Mouse (Mus musculus): ENCODE measurements around the gene Kif26b.

Kif26b gene

DNA sequence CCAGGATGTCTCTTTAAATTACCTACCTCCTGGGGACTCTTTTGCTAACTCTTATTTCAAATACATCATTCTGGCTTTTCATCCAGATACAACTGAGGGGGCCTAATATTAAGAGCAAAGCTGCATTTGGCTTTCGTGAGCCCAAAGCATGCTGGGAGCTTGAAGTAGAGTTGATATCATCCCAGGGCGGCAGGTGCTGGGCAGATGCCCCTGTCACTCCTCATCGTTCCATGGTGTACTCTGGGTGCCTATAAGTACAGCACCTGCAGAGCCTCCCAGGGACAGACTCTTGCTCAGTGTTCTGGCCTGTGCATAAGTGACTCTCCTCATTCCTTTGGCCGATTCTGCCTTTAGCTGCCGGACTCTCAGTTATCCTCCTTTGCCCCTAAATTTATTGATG lies 13.5 kb downstream of the Kif26b start:
- no peak for DNase-seq

DNA sequence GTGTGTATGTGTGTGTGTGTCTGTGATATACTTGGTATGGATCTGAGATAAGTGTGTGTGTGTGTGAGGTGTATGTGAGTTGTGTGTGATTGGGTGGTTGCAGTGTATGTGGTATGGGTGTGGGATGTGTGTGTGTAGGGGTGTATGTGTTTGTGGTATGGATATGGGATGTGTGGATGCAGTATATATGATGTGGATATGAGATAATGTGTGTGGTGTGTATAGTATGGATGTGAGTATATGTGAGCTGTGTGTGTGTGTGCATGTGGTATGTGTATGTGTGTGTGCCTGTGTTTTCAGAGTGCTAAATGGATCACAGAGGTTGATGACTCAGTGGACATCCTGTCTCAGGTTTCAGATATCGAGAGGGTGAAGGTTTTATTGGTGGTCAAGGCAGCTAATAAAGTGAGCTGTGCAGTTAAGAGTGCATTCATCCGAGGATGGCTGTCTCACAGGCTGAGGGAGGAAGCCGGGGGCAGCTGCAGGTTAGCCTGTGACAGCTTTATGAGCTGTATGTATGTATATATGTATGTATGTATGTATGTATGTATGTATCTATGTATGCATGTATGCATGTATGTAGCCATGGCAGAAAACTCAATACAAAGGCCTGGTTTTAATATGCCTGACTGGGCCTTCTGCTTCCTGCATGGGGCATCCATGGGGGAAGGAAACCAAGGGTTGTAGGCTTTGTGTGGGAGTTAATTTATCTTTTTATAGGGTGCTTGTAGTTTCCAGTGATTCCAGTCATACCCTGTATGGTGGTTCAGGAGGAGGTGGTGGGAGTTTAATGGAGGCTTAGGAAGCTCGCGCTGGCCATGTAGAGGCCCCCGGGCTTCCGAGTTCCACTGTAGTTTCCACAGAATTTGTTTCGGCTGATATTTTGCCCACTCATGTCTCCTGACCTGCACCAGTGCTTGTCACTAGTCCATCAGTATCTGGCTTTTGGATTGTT lies 14.3 kb downstream of the Kif26b start:
- no peak for DNase-seq

- no peak for DNase-seq
Measured at GRCm38 (mm10) chr1:178544585-178544984, 15.7 kb downstream of the Kif26b start.

- DNase-seq, result no peak
Measured at GRCm38 (mm10) chr1:178549576-178549975, 20.7 kb downstream of the Kif26b start.

- no peak for DNase-seq
Measured at GRCm38 (mm10) chr1:178550477-178551047, 21.6 kb downstream of the Kif26b start.

DNA sequence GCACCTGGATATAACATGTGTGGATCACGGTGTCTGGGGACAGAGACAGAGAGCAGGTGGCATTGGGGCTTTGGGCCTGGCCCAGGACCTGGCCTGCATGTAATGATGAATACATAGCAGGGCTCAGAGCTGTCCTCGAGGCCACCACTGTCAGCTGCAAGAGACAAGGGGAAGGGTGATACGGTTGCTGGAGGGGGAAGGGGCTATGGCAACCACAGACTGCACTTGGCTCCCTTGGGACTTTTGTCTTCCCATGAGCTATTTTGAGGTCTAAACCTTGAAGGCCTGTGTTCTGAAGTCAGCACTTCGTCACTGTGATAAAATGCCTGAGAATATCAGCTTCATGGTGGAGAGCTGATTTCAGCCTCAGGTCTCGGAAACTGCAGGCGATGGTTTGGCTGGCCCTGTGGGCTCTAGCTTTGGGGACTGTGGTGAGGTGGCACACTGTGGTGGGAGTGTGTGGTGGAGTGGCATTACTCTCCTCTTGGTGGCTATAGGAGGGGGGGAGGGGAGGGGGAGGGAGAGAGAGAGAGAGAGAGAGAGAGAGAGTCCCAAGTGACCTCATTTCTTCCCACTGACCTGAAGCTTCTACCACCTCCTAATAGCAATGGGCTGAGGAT lies 23.5 kb downstream of the Kif26b start:
- DNase-seq, result no peak

DNA sequence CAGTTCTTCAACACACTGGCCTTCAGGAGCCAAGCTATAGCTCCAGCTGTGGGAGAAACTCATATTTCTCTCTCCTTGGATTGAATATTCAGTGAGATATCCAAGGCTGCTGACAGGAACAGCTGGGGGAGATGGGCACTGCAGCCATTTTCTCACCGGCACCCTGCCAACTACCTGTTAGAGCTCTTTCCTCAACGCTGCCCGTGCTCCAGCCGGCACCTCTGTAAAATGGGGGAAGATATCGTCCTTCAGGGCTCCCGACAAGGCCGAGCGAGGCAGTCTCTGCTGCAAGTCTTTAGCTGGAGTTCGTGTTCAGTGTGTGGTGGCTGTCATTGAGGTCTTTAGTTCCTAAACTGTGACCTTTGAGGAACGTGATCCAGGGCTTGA lies 24.0 kb downstream of the Kif26b start:
- DNase-seq, result no peak

DNA sequence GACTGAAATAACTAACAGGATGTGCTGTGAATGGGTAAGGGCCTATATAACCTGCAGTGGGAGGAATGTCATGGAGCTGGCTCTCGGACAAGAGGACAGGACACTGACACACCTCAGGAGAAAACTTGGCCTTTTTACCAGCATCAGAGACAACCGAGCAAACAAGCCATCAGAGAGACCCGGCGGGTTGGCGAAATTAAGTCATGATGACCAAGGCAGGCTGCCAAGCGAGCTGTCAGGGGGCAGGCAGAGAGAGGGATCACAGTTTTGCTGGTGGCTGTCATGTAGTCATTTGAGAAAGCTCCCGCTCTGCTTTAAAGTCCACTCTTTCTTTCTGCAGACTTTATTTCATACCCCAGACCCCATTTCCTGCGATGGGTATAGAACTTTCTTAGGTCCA lies 27.3 kb downstream of the Kif26b start:
- no peak for DNase-seq

- DNase-seq, result no peak
Measured at GRCm38 (mm10) chr1:178560043-178560442, 31.1 kb downstream of the Kif26b start.

DNA sequence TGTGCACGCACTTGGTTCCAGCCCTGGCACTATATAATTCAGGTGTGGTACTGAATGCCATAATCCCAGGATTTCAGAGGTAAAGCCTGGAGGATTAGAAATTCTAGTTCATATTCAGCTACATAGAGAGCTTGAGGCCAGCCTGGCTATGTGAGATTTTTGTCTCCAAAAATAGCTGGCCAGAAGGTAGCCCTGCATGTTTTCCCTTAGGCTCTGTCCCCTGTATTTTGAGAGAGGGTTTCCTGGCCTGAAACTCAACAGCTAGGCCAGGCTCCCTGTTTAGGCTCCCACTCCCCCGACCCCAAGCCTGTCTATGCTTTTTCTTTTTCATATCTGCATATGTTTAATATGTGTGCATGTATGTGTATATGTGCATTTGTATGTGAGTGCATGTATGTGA lies 34.9 kb downstream of the Kif26b start:
- DNase-seq, result no peak

DNA sequence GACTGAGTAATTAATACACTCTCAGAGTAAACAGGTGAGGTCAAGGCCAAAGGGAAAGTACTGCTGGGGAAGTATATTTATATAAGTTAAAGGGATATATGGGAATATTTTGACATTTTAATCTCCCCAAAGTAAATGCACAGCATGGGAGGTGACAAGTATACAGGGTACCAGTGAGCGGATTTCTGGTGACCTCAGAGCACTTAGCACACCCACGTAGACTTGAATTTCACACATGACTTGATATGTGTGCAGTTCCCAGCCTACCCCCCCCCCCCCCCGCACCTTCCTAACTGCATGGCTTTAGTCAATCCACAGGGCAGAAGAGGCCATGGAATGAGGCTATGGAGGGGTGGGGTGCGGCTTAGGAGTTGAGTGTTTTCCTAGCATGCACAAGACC lies 35.9 kb downstream of the Kif26b start:
- DNase-seq, result no peak

DNA sequence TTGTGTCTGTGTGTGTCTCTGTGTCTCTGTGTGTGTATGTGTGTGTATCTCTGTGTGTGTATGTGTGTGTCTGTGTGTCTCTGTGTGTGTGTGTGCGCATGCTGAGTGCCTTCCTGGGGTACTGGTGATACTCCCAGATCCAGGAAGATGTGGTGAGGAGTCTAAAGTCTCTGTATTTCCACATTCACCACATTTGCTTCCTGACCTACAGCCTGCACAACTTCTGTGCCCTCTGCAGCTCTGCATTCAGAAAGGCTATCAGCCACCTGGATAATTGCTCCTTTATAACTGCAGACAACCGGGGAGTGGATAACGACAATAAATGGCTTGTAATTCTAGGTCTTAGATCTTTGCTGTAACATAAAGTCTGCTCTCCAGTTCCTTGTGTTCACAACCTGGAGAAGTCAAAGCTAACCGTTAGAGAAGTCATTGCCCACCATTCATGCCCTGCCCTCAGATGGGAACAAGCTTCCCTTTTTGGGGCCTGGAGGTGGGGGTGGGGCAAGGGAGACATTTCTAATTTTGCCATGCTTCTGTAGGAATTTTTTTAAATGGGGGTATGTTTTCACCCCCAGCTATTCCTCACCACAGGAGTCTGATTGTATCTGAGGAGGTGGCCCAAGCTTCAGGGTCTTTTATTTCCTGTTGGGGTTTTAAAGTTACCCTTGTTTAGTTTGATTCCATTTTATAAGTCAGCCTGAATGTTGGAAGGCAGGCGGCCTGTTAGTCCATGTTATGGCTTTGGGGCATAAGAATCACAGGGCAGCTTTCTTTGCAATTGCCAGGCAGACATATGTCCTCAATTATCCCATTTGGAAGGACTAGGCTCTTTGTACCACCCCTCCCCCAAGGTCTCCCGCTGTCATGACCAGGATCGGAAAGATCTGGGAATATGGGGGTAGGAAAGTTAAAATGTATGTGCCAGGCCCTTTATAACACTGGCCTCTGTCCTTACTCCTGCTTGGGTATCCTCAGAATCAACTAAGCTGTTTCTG lies 39.9 kb downstream of the Kif26b start:
- no peak for DNase-seq

DNA sequence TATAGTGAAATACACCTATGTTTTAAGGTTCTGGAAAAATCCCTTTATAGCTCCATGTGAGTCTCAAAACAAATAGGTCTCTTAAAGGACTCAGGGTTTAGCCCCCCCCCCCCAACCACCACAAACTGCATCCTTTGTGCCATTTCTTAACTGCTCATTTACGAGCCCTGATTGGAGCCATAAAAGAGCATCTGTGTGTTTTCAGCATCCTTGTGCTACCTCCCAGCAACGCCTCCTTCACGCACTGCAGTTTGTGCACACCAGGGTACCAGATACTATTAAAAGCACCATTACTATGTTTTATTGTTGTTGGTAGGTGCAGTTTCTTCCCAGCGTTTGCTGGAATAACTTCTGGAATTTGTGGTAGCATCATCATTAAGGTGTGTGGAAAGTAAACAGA lies 42.1 kb downstream of the Kif26b start:
- DNase-seq, result no peak

GRCm38 (mm10) chr1:178571885-178572444 lies 43.0 kb downstream of the Kif26b start:
- DNase-seq, result no peak

GRCm38 (mm10) chr1:178573406-178574032 lies 44.6 kb downstream of the Kif26b start:
- no peak for DNase-seq

DNA sequence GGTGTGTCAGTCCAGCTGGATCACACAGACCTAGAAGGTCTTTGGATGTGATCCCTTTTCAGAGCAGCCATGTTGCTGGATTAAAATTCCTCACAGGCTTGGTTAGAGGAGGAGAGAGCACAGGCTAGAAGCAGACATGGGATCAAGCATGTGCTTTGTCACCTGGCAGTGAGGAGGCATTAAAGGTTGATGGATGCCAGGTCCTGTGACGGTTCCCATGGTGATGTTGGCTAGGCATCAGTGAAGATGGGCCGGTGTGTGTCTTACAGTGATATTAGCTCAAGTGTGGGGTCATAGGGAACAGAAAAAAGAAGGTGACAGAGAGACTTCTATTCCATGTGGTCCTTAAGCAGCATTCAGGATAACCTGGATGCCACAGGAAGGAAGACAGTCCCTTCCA lies 46.8 kb downstream of the Kif26b start:
- DNase-seq, result no peak

DNA sequence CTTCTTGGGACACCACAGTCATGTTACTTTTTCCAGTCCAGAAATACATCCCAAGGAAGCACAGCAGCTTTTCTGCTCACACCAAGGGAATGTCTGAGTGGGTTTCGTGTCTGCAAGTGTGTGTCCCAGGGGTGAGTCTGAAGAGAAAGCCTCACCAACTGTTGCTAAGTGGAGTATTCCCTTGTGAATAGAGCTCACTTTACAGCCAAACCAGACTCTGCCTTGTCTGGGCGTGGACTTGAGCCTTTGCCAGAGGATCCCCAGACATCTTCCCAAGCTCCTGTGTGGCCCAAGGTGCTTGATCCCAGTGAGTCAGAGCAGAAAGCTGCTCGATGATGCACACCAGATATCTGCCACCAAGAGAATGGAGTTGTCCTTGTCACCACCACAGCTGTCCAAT lies 48.0 kb downstream of the Kif26b start:
- no peak for DNase-seq

DNA sequence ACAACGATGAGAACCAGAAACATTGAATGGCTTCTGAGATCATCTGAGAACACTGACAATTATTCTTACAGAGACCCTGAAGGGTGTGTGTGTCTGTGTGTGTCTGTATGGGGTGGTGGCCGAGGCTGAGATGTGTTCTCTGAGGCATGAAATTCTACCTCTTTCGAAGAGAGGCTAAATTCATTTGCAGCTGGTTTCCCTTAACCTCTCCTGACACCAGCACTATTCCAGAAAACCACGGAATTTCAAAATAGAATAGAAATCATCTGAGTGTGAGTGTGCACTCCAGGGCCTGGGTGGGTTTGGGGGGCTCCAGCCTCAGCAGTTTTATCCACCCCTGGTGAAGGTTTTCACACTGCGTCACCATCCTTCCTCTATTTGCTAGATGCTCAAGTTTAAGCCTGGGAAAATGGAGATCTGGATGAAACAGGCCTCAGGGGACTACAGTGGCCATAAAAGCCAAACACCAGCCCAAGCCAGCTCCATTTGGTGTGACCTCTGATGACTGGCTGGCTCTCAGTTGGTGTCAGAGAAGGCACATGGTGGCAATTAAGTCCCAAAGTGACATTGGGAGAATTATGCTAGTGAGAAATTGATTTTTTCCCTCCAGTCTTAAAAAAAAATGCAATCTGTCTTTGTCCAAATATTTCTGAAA lies 56.6 kb downstream of the Kif26b start:
- no peak for DNase-seq

DNA sequence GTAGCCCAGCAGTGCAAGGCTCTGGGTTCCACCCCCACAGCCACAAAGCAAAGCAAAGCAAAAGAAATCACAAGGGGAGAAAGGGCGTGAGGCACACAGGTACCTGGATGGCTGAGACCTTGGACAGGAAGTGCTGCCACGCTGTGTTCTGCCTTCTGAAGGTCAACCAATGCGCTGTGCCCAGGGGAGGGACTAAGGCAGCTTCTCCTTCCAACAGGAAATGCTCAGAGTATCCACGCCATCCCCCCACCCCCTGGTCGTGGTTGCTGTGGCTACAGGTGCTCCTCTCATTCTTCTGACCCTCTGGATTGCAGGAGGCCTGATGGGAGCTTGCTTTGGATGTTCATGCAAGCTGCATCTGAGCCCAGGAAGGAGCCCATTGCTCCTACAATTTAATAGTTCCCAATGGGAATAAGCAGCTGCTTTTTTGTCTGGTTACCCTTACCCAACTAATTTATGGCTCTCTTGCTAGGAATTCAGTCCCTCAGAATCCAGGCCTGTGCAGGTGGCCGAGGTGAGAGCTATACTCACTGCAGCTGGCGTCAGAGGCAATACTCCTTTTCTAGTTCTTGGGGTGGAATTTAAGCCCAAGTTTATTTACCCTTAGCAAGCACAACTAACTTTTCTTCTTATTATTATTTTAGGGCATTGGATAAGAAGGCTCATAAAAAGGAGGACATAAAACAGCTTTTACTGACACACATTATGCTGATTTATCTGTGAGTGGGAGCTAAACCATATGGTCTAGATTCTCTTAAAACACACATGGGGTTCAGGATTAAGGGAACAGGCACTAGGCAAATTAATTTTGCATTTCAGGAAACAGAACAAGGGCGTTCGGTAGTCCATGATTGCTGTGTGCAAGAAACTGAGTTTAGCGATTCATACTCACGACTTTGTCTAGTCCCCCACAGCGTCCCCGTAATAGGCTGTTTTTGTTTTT lies 61.6 kb downstream of the Kif26b start:
- DNase-seq, result peak; percentile 35

- no peak for DNase-seq
Measured at GRCm38 (mm10) chr1:178597113-178597512, 68.2 kb downstream of the Kif26b start.
